Mouse (Mus musculus) intestine, postnatal 0 days (tissue): Measurements from ENCODE around the gene Gna13. TPM values are rescaled to one million over a fixed set of nuclear protein-coding genes. Genes with fewer than 3 reads are reported as not detected.

Experiments used
- ATAC-seq: fragments of 200-750 bp; cut with Nextera tagmentation; 2 replicates; pipeline ENCODE4 v1.8.0; 2017; ENCODE audit warnings: mild to moderate bottlenecking, moderate TSS enrichment, moderate library complexity
- H3K27ac ChIP-seq: fragments of 300-500 bp; sonication (generic); 2 replicates; pipeline ENCODE4 v1.5.1; 2014; ENCODE audit warnings: mild to moderate bottlenecking, low read depth, low read length, moderate library complexity
- H3K27me3 ChIP-seq: fragments of 300-500 bp; sonication (generic); replicated peaks from 2 replicates; pipeline ENCODE4 v1.6.1; 2014; ENCODE audit warnings: low read length, mixed read lengths; ENCODE audit not compliant: control insufficient read depth, insufficient read depth
- H3K36me3 ChIP-seq: fragments of 300-500 bp; sonication (generic); 2 replicates; pipeline ENCODE4 v1.6.1; 2014; ENCODE audit warnings: mild to moderate bottlenecking, moderate library complexity; ENCODE audit not compliant: control insufficient read depth, insufficient read depth
- H3K4me1 ChIP-seq: fragments of 300-500 bp; sonication (generic); replicated peaks from 2 replicates; pipeline ENCODE4 v1.6.1; 2014; ENCODE audit warnings: antibody characterized with exemption, low read length, mixed read lengths; ENCODE audit not compliant: control insufficient read depth, insufficient read depth
- H3K4me2 ChIP-seq: fragments of 300-500 bp; sonication (generic); replicated peaks from 2 replicates; pipeline ENCODE4 v1.6.1; 2014; ENCODE audit warnings: low read depth, mild to moderate bottlenecking, moderate library complexity
- H3K4me3 ChIP-seq: fragments of 300-500 bp; sonication (generic); 2 replicates; pipeline ENCODE4 v1.5.1; 2014; ENCODE audit warnings: low read depth, low read length
- H3K9ac ChIP-seq: fragments of 300-500 bp; sonication (generic); 2 replicates; pipeline ENCODE4 v1.6.1; 2014; ENCODE audit warnings: mild to moderate bottlenecking, low read depth, low read length
- H3K9me3 ChIP-seq: fragments of 300-500 bp; sonication (generic); 2 replicates; pipeline ENCODE4 v1.6.1; 2016; ENCODE audit warnings: mixed run types; ENCODE audit not compliant: control insufficient read depth
- CTCF ChIP-seq: sonication (generic); IDR thresholded peaks from 2 replicates; pipeline ENCODE4 v1.5.1; 2016; ENCODE audit warnings: low read depth, mild to moderate bottlenecking, control low read depth, antibody characterized with exemption, moderate library complexity
- WGBS: fragments of 180-500 bp; shearing (Covaris S2); extraction: QIAGEN DNeasy Blood & Tissue Kit; methylation state at CpG from one replicate; pipeline ENCODE4 v1.1.7; 2014; 5-methylcytosine and 5-hydroxymethylcytosine counted together
- polyA plus RNA-seq: library from polyadenylated mRNA; unstranded; fragments of >200 nt; fragmentation: Nextera tagmentation; extraction: Ambion mirVana; gene quantifications from 2 replicates; pipeline ENCODE4 v1.2.1, GENCODE M21; 2015

Gna13 gene
- polyA plus RNA-seq, 1 experiment from 2014 or later = 81.7 TPM

GRCm38 (mm10) chr11:109420567-109420962 lies 57.9 kb downstream of the Gna13 start:
- 80% methylated on average over 14 of the region's 14 CpGs for WGBS
- Histone ChIP-seq H3K4me1 (no peaks in the 10 kb centered on the region), H3K4me2 (no peak overlapping the region), H3K9me3 (no peaks in the 10 kb centered on the region), H3K9ac (no peak overlapping the region), H3K36me3 (no peaks in the 10 kb centered on the region), H3K4me3 (no peak overlapping the region), H3K27ac (no peak overlapping the region), H3K27me3 (no peaks in the 10 kb centered on the region)
- no peak for ATAC-seq
- TF ChIP-seq CTCF = no peak

GRCm38 (mm10) chr11:109421205-109421604 lies 58.6 kb downstream of the Gna13 start:
- H3K27me3 ChIP-seq = no peaks in the 10 kb centered on the region
- no peaks in the 10 kb centered on the region for H3K36me3 ChIP-seq
- H3K4me3 ChIP-seq = no peak overlapping the region
- ATAC-seq = no peak
- no peaks in the 10 kb centered on the region for H3K4me1 ChIP-seq
- no peak overlapping the region for H3K4me2 ChIP-seq
- no peak overlapping the region for H3K27ac ChIP-seq
- 73% methylated on average over 5 of the region's 5 CpGs for WGBS
- no peaks in the 10 kb centered on the region for H3K9me3 ChIP-seq
- H3K9ac ChIP-seq = no peak overlapping the region
- no peak for TF ChIP-seq CTCF

- no peaks in the 10 kb centered on the region for H3K9me3 ChIP-seq
- ATAC-seq = no peak
- H3K27ac ChIP-seq = no peak overlapping the region
- H3K4me1 ChIP-seq = no peaks in the 10 kb centered on the region
- H3K36me3 ChIP-seq = no peaks in the 10 kb centered on the region
- TF ChIP-seq CTCF = peak; percentile 25; the same call in 1 of the 2 replicates
- 97% methylated on average over 4 of the region's 4 CpGs for WGBS
- no peak overlapping the region for H3K9ac ChIP-seq
- H3K4me3 ChIP-seq = no peak overlapping the region
- no peaks in the 10 kb centered on the region for H3K27me3 ChIP-seq
- no peak overlapping the region for H3K4me2 ChIP-seq
Observed at GRCm38 (mm10) chr11:109422263-109422662, 59.6 kb downstream of the Gna13 start.

GRCm38 (mm10) chr11:109423294-109423693 lies 60.7 kb downstream of the Gna13 start:
- no peaks in the 10 kb centered on the region for H3K9me3 ChIP-seq
- H3K4me3 ChIP-seq = no peak overlapping the region
- no peaks in the 10 kb centered on the region for H3K36me3 ChIP-seq
- WGBS = 31% methylated on average over 1 of the region's 1 CpGs
- TF ChIP-seq CTCF = no peak
- ATAC-seq = no peak
- no peak overlapping the region for H3K9ac ChIP-seq
- no peaks in the 10 kb centered on the region for H3K27me3 ChIP-seq
- no peak overlapping the region for H3K27ac ChIP-seq
- no peaks in the 10 kb centered on the region for H3K4me1 ChIP-seq
- H3K4me2 ChIP-seq = no peak overlapping the region

GRCm38 (mm10) chr11:109425392-109426271 lies 63.0 kb downstream of the Gna13 start, which contains the start of gene Amz2:
Gene Amz2, plus strand, starts transcription at chr11:109425946.
- ATAC-seq = peak; percentile 96
- Histone ChIP-seq H3K9ac (peak within 1 kb of the TSS; percentile 53), H3K4me3 (peak within 1 kb of the TSS; percentile 61), H3K4me1 (no peaks in the 10 kb centered on the region), H3K9me3 (no peaks in the 10 kb centered on the region), H3K27me3 (no peaks in the 10 kb centered on the region), H3K36me3 (peaks cover 19% of the 10 kb centered on the region), H3K4me2 (peak within 1 kb of the TSS; percentile 69), H3K27ac (peak within 1 kb of the TSS; percentile 79)
- peak; percentile 98 for TF ChIP-seq CTCF
- WGBS = under 1% methylated on average over 65 of the region's 65 CpGs

- Histone ChIP-seq H3K27me3 (no peaks in the 10 kb centered on the region), H3K36me3 (peaks cover 24% of the 10 kb centered on the region), H3K4me2 (peak overlapping the region; percentile 69), H3K4me1 (no peaks in the 10 kb centered on the region), H3K27ac (peak overlapping the region; percentile 79), H3K9ac (peak overlapping the region; percentile 53), H3K4me3 (peak overlapping the region; percentile 61), H3K9me3 (no peaks in the 10 kb centered on the region)
- 0% methylated on average over 11 of the region's 11 CpGs for WGBS
- TF ChIP-seq CTCF = no peak
- peak; percentile 25; the same call in 1 of the 2 replicates for ATAC-seq
Observed at GRCm38 (mm10) chr11:109426272-109426586, 63.6 kb downstream of the Gna13 start.
